In genomic region chr2:165043090-165043636, GRCm38 (mm10) we compare ENCODE assay signal across 9 mouse cellular contexts. TPM values are rescaled to one million over a fixed set of nuclear protein-coding genes. Genes with fewer than 3 reads are reported as not detected.
A peak's percentile ranks its signal among the peaks of the same experiment; 100 is the strongest.
DNase-seq lines count a peak whose midpoint lies in the region; ATAC-seq lines count a peak whose summit lies in the region.
"Had no signal": no experiment of that assay in that cellular context is flagged by ENCODE, and none has a peak within 500 bp of the region (broad histone marks: within the 10 kb centered on the region; RNA-seq: fewer than 3 reads in every experiment).

No protein-coding gene starts in this region.

- H3K27me3 ChIP-seq in forebrain, embryonic 10.5 days (ENCODE audit: poor library complexity, severe bottlenecking) = peaks cover 29% of the 10 kb centered on the region
- 0 out of 2 replicates have a peak, but pooled peaks cover 14% of the 10 kb centered on the region for H3K27me3 ChIP-seq in limb, embryonic 13.5 days
- no peaks in the 10 kb centered on the region for H3K27me3 ChIP-seq in splenic B cell, adult 2 months (ENCODE audit: control insufficient read depth, insufficient read depth, low read length, poor library complexity, severe bottlenecking)

- no peaks in the 10 kb centered on the region for H3K9me3 ChIP-seq in forebrain, embryonic 10.5 days
- H3K9me3 ChIP-seq in limb, embryonic 13.5 days = no peaks in the 10 kb centered on the region

- intact Hi-C loops in left cerebral cortex, postnatal 25 days (cut with DNase I) = no loop called here
- intact Hi-C loops in left cerebral cortex, postnatal 10 days (cut with DNase I) = no loop called here

- peak; percentile 9 to 24 for DNase-seq in left cerebral cortex, postnatal 25 days (ENCODE audit: low spot score in 2 of 2)
- DNase-seq in left cerebral cortex, adult 11 months (ENCODE audit: low spot score) = no peak
- no peak for DNase-seq in forebrain, embryonic 10.5 days (ENCODE audit: extremely low spot score, low spot score)
- peak; percentile 49 for DNase-seq in splenic B cell, adult 2 months (ENCODE audit: low read depth, low spot score)
- DNase-seq in left cerebral cortex, postnatal 10 days (ENCODE audit: extremely low spot score in 1 of 2, low spot score in 2 of 2) = no peak
- no peak for DNase-seq in urinary bladder, adult 2 months (ENCODE audit: low spot score)
- DNase-seq in lung, postnatal 10 days = no peak

- no peak overlapping the region for H3K9ac ChIP-seq in limb, embryonic 13.5 days

- H3K4me3 ChIP-seq in forebrain, embryonic 10.5 days = peak overlapping the region; percentile 30
- no peak overlapping the region for H3K4me3 ChIP-seq in limb, embryonic 13.5 days

- peak overlapping the region; percentile 35 for H3K4me2 ChIP-seq in limb, embryonic 13.5 days (replicated peaks)

- 7% methylated on average over 17 of the region's 17 CpGs for WGBS in forebrain, embryonic 10.5 days
- WGBS in limb, embryonic 13.5 days = 6% methylated on average over 17 of the region's 17 CpGs

- H3K36me3 ChIP-seq in forebrain, embryonic 10.5 days (replicated peaks) = no peaks in the 10 kb centered on the region
- no peaks in the 10 kb centered on the region for H3K36me3 ChIP-seq in limb, embryonic 13.5 days
- no peaks in the 10 kb centered on the region for H3K36me3 ChIP-seq in splenic B cell, adult 2 months (ENCODE audit: control insufficient read depth, insufficient read depth, low read length, poor library complexity, severe bottlenecking)

- peak overlapping the region; percentile 63 for H3K27ac ChIP-seq in forebrain, embryonic 10.5 days
- no peak overlapping the region for H3K27ac ChIP-seq in limb, embryonic 13.5 days

- no peak for ATAC-seq in limb, embryonic 13.5 days (ENCODE audit: low FRiP score, low read depth)
- ATAC-seq: Patski had no signal

- H3K4me1 ChIP-seq in forebrain, embryonic 10.5 days = peaks cover 29% of the 10 kb centered on the region
- H3K4me1 ChIP-seq in limb, embryonic 13.5 days = no peaks in the 10 kb centered on the region

RNA-seq across cellular contexts. Expression of gene Ncoa5, which starts 8.5 kb away (rescaled TPM):
- total RNA-seq in left cerebral cortex, postnatal 25 days (2021) = 10 to 100 TPM; 53.8 to 56.3 TPM
- 101 and 103 TPM in 2 replicates for polyA plus RNA-seq in forebrain, embryonic 10.5 days (2016; fragmentation: Nextera tagmentation; extraction: Ambion mirVana)
- 92.3 and 99.1 TPM in 2 replicates for polyA plus RNA-seq in limb, embryonic 13.5 days (2015; fragmentation: Nextera tagmentation; extraction: Ambion mirVana)
- total RNA-seq in left cerebral cortex, postnatal 10 days (2021) = 10 to 100 TPM; 61.1 to 61.2 TPM
- polyA plus RNA-seq in urinary bladder, adult 2 months (2012; rRNA removed) = 30.9 and 33.6 TPM in 2 replicates

RNA-seq across cellular contexts. Expression of gene Cd40, which starts 12.3 kb away (rescaled TPM):
- total RNA-seq in left cerebral cortex, postnatal 25 days (2021) = 1 to 10 TPM in 1 of 2 experiments, under 1 TPM in 1; 0.60 to 1.5 TPM
- polyA plus RNA-seq in forebrain, embryonic 10.5 days (2016; fragmentation: Nextera tagmentation; extraction: Ambion mirVana) = 4.4 and 5.6 TPM in 2 replicates
- 7.5 and 8.4 TPM in 2 replicates for polyA plus RNA-seq in limb, embryonic 13.5 days (2015; fragmentation: Nextera tagmentation; extraction: Ambion mirVana)
- 1 to 10 TPM; 1.2 to 2.5 TPM for total RNA-seq in left cerebral cortex, postnatal 10 days (2021)
- 8.6 and 9.5 TPM in 2 replicates for polyA plus RNA-seq in urinary bladder, adult 2 months (2012; rRNA removed)

RNA-seq across cellular contexts. Expression of gene 1700025C18Rik, which starts 47.4 kb away (rescaled TPM):
- not detected for total RNA-seq in left cerebral cortex, postnatal 25 days (2021)
- not detected in 2 replicates for polyA plus RNA-seq in forebrain, embryonic 10.5 days (2016; fragmentation: Nextera tagmentation; extraction: Ambion mirVana)
- polyA plus RNA-seq in limb, embryonic 13.5 days (2015; fragmentation: Nextera tagmentation; extraction: Ambion mirVana) = not detected in 2 replicates
- total RNA-seq in left cerebral cortex, postnatal 10 days (2021) = not detected
- not detected in 2 replicates for polyA plus RNA-seq in urinary bladder, adult 2 months (2012; rRNA removed)
- polyA plus RNA-seq: Patski had no signal

Comparison
In these comparisons a context has a peak if more than half of its experiments do, and no peak if none do; other contexts are left out.
1. DNase-seq: peak in left cerebral cortex, postnatal 25 days (2 of 2) and splenic B cell, adult 2 months (single experiment); none in left cerebral cortex, adult 11 months (single experiment), forebrain, embryonic 10.5 days (single experiment), left cerebral cortex, postnatal 10 days (0 of 2), urinary bladder, adult 2 months (single experiment) and lung, postnatal 10 days (single experiment).